5 mouse cellular contexts compared by ENCODE assay signal in the genomic region with DNA sequence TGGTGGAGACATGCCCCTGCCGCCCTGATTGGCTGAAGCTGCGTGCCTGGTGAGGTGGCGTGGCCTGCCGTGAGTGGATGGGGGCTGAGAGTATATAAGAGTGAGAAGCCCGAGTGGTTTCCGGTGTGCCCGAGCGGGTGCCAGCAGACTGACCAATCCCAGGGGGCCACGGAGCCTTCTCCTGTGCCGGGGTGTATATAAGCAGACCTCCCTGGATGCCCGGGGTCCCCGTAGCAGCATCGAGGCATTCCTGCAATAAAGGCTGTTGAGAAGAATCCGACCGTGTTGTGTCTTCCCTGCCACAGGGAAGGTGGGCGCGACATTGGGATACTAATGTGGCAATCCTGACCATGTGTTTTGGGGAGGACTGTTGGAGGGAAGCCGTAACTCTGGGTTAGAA. TPM values are rescaled to one million over a fixed set of nuclear protein-coding genes. Genes with fewer than 3 reads are reported as not detected.
A peak's percentile ranks its signal among the peaks of the same experiment; 100 is the strongest.
DNase-seq lines count a peak whose midpoint lies in the region; ATAC-seq and TF ChIP-seq lines count a peak whose summit lies in the region.
"Not testable (repeated sequence)": the region's sequence is repeated elsewhere in the genome, so short reads cannot be mapped to it uniquely, and the experiment has no call there.

No protein-coding gene starts in this region.

- H3K79me2 ChIP-seq in macrophage (ENCODE audit: inconsistent target): peaks cover 11% of the 10 kb centered on the region; the same call in 1 of the 2 replicates

- WGBS in intestine, embryonic 15.5 days: 90% methylated on average over 18 of the region's 18 CpGs
- 79% methylated on average over 14 of the region's 18 CpGs for WGBS in macrophage (ENCODE audit: missing documents)

- in situ Hi-C loops in ES-E14 (cut with MboI; ENCODE audit: low sequenced_read_pairs in 2 of 2, unreplicated experiment in 2 of 2): not testable (repeated sequence)

- H3K27ac ChIP-seq in ES-E14 (ENCODE audit: insufficient read depth, low read depth, low read length, poor library complexity, severe bottlenecking) (peak overlapping the region; percentile 81; the same call in 1 of the 2 replicates), macrophage (peak overlapping the region; percentile 27; the same call in 1 of the 2 replicates)
- peak overlapping the region; percentile 84 for H3K27ac ChIP-seq in bone marrow macrophage, adult 2 months (ENCODE audit: insufficient read depth, low read depth, low read length)
- H3K27ac ChIP-seq in intestine, embryonic 15.5 days: not testable (repeated sequence)

- ATAC-seq in intestine, embryonic 15.5 days: peak; percentile 19; the same call in 1 of the 2 replicates

- not testable (repeated sequence) for H3K4me1 ChIP-seq in ES-E14 (ENCODE audit: control insufficient read depth in 2 of 2, insufficient read depth in 2 of 2, low read length in 2 of 2, poor library complexity in 1 of 2); intestine, embryonic 15.5 days (replicated peaks)
- peaks cover 47% of the 10 kb centered on the region for H3K4me1 ChIP-seq in bone marrow macrophage, adult 2 months (ENCODE audit: control insufficient read depth, insufficient read depth, low read length)

- H3K4me2 ChIP-seq in intestine, embryonic 15.5 days (replicated peaks): not testable (repeated sequence)

- H3K9ac ChIP-seq in ES-E14 (ENCODE audit: insufficient read depth, low read depth, low read length, poor library complexity, severe bottlenecking); intestine, embryonic 15.5 days: not testable (repeated sequence)

- DNase-seq in A20 (ENCODE audit: low read depth, low spot score): peak; percentile 72
- not testable (repeated sequence) for DNase-seq in ES-E14 (ENCODE audit: low read depth, low spot score)

- TF ChIP-seq CTCF in bone marrow macrophage, adult 2 months (IDR thresholded peaks at IDR 0.05; ENCODE audit: low read depth, low read length): not testable (repeated sequence)

- not testable (repeated sequence) for H3K4me3 ChIP-seq in ES-E14 (ENCODE audit: insufficient read depth in 1 of 2, low read depth in 1 of 2, low read length in 2 of 2, poor library complexity in 1 of 2, severe bottlenecking in 1 of 2); bone marrow macrophage, adult 2 months (ENCODE audit: insufficient read depth, low read length); intestine, embryonic 15.5 days (replicated peaks); macrophage (ENCODE audit: inconsistent target)

- TF ChIP-seq POLR2A in bone marrow macrophage, adult 2 months (IDR thresholded peaks at IDR 0.05; ENCODE audit: borderline replicate concordance, low read depth, low read length): not testable (repeated sequence)

- peaks cover 15% of the 10 kb centered on the region for H3K36me3 ChIP-seq in ES-E14 (ENCODE audit: control insufficient read depth, insufficient read depth, low read length, poor library complexity, severe bottlenecking)
- H3K36me3 ChIP-seq in intestine, embryonic 15.5 days: peaks cover 11% of the 10 kb centered on the region; the same call in 1 of the 2 replicates
- not testable (repeated sequence) for H3K36me3 ChIP-seq in macrophage (ENCODE audit: inconsistent target)

- H3K9me3 ChIP-seq in ES-E14 (ENCODE audit: control insufficient read depth, insufficient read depth, low read depth, low read length); intestine, embryonic 15.5 days: not testable (repeated sequence)

- not testable (repeated sequence) for H3K27me3 ChIP-seq in intestine, embryonic 15.5 days (replicated peaks)

RNA-seq across cellular contexts. Expression of gene Pisd, which starts 25.1 kb away (rescaled TPM):
- total RNA-seq in ES-E14 (2012; rRNA removed): 75.4 and 87.5 TPM in 2 replicates
- 103 and 109 TPM in 2 replicates for polyA plus RNA-seq in bone marrow macrophage, adult 2 months (2012; ENCODE audit: insufficient read depth, insufficient read length, missing spikeins)
- polyA plus RNA-seq in intestine, embryonic 15.5 days (2015; fragmentation: Nextera tagmentation; extraction: Ambion mirVana): 91.1 and 97.2 TPM in 2 replicates
- total RNA-seq in macrophage (2018; cell fraction: chromatin; rRNA removed): 100 to 1,000 TPM in 25 of 26 experiments, 10 to 100 TPM in 1; 94.3 to 193 (median 137) TPM
- total RNA-seq in macrophage (2018; cell fraction: cytosol; rRNA removed): 100 to 1,000 TPM in 17 of 26 experiments, 10 to 100 TPM in 9; 84.6 to 140 (median 105) TPM
- 100 to 1,000 TPM; 111 to 198 (median 145) TPM for total RNA-seq in macrophage (2018; cell fraction: nucleus; rRNA removed)
- 95.0 to 105 TPM (median 99.2 TPM) in 3 replicates for polyA plus RNA-seq in macrophage (2018)
